Mouse (Mus musculus) urinary bladder, adult 2 months (tissue): ENCODE data around the gene Phkb. TPM values are rescaled to one million over a fixed set of nuclear protein-coding genes. Genes with fewer than 3 reads are reported as not detected.

Experiments used
- DNase-seq: peaks from one replicate; pipeline ENCODE4 v3.0.0; 2022; ENCODE audit warnings: low spot score
- polyA plus RNA-seq: library from polyadenylated mRNA; depleted of rRNA; stranded (reverse); fragments of >200 nt; gene quantifications from 2 replicates; pipeline ENCODE4 v1.2.3, GENCODE M21; 2012

Gene Phkb
- polyA plus RNA-seq, 1 experiment = 42.9 TPM

DNA sequence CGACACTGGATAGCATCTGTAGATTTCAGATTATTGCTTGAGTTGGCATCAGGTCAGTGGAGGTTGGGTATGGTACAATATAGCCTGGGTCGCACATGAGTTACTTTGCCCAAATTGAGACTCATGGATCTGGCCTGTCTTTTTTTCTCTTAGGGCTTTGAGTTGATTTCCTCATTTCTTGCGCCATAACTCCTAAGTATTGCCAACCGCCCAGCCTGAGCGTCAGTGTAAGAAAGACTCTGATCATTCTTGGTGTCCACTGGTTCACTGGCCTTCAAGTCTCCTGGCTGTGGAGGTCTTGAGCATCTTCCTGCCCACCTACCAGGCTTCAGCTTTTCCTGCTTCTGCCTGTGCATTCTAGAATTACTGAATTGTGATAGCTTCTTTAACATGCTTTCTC is 104.1 kb downstream of the Phkb start:
- no peak for DNase-seq

DNA sequence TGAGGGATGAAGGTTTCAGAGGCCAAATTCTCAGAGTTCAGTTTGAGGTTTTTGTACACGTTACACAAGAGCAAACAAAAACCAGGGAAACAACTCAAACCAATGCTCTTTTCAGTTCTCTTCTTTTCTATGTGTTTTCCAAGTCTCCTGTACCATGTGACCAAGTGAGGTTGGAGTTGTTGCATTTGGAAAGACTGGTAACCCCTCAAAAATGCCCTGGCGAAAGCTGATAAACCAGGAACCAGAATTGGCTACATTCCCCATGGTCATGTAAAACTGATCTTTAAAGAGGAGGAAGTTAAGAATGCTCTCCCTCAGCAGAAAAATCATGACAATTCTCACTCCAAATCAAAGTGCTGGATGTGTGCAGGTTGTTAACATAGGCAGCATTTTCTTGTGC is 117.6 kb downstream of the Phkb start:
- no peak for DNase-seq

DNA sequence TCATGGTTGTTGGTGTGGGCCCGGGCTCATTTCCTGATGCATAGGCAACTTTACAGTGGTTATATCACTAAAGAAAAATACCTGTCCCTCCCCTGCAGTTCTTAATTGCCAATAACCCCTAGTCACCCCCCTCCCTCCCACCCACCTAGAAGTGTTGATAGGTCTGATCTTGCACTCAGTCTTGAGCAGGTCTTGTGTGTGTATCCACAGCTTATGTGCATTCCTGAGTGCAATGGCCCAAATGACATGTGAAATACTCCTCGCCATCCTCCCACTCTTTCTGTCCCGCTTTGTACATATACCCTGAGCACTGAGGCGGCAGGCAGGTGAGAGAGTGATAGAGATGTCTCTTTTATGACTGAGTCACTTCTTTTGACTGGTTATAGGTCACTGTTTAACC is 119.1 kb downstream of the Phkb start:
- DNase-seq = no peak

DNA sequence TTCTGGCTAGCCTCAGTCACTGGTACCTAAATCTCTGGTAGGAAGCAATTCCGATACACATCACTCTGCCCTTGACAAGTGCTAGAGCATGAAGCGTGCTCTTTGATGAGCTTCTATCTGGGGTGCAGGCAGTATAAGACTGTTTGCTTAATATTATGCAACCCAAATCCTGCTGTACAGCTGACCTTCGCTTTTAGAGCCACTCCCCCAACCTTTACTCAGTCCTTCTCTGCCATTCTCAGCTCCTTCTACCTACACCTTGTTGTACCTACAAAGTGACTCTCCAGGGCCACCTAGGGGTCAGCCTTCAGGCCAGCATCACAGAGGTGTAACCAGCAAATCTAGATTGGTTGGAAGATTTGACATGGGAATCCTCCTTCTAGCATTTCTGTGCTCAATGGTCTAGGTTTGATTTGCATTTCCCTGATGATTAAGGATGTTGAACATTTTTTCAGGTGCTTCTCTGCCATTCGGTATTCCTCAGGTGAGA is 136.9 kb downstream of the Phkb start:
- DNase-seq = no peak

DNA sequence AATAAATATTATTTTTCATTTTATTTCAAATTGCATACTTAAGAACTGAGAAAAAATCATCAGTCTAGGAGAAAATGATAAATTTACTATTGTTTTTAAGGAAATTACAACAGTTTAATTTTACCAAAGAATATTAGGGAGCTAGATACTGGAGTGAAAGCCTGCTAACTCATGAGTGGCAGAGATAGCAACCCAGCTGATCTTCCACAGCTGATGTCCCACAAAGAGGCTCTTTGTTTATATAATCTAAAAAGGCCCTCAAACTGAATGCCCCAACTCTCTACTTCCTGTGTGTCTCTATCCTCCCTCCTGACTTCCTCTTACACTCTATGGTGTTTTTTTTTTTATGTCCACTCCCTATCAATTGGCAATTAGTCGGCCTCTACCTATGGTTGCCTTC is 152.2 kb downstream of the Phkb start:
- DNase-seq = no peak

DNA sequence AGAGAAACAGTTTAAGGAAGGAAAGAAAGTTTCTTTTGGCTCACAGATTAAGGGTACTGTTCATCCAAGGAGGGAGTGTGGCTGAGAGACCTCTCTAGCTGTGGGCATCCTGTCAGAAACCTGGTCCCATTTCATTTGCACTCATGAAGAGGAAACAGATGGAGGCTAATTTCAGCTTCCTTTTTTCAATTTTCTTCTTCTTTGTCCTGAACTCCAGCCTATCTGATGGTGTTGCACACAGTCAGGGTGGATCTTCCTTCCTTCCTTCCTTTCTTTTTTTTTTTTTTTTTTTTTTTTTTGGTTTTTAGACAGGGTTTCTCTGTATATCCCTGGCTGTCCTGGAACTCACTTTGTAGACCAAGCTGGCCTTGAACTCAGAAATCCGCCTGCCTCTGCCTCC is 152.9 kb downstream of the Phkb start:
- no peak for DNase-seq

DNA sequence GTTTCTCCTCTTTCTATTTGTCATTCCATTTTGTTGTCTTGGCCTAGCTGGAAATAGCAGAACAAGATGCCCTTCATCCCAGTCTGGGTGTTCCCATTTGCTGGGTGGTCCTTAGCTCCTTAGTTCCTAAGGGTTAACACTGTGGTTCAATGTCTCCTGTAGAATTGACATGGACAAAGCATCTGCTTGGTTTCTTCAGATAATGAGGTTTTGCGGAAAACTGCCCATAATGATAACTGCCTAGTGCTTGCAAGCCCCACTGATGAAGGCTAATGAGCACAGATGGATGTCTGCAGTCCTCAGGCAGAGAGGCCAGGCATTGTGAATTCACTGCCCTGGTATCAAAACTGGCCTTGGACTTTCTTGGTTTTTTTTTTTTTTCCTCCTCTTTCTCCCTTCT is 155.2 kb downstream of the Phkb start:
- no peak for DNase-seq

DNA sequence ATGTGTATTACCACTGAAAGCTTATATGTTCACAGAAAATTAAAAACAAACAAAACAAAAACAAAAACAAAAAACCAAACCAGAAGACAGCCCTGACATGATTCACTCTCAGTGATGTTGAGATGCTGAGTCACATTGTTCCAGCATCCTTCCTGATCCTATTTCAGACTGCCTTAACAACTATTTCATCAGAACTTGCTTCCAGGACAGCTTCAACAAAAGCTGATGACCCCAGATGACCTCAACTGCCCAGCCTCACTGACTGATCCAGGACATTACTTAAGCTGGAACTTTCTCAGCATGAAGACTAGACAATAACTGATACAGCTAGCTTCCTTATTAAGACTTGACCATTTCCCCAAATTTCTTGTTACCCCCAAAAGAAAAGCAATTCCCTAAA is 165.7 kb downstream of the Phkb start:
- no peak for DNase-seq

DNA sequence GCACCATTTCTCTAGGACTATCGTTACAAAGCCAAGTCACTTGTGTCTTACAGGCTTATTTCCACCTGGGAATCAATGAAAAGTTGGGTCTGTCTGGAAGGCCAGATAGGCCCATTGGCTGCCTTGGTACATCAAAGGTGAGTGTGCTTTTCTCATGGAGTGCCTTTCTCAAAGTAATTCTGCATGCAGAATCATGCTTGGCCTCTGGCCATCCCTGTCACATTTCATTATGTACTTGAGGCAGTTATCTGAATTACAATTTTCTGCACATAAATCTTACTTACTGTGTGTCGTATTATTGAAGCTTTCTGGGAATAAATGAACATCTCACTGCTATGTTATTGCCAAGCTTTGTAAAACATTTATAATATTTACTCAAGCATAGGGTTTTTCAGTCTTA is 176.0 kb downstream of the Phkb start:
- no peak for DNase-seq

DNA sequence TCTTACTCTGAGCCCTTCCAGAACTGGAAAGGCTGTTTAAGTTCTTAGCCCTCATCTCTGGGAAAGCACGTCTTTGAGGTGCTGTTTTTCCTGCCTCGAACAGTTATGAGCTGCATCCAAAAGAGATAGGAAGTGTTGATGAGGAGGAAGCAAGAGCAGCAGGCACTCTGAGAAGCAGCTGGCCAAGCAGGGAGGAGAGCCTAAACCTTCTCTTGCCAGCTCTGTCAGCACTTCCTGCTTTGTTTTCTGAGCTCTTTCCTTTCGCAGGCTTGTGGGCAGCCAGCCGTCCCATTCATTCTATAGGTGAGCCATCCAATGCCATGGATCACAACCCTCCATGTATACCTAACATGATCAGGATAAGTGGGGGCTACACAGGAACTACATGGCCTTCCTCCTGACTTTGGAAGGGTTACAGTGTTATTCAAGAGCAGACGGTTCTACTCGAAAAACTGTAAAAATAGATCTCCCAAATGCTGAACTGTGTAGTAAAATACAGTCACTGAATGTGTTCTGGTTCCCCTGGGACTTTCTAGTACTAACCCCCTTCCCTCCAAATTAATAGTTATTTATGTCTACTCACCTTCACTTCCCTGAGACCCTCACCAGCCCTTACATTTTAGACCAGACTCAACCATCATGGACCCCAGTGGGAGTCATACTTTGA is 188.0 kb downstream of the Phkb start:
- DNase-seq = no peak

DNA sequence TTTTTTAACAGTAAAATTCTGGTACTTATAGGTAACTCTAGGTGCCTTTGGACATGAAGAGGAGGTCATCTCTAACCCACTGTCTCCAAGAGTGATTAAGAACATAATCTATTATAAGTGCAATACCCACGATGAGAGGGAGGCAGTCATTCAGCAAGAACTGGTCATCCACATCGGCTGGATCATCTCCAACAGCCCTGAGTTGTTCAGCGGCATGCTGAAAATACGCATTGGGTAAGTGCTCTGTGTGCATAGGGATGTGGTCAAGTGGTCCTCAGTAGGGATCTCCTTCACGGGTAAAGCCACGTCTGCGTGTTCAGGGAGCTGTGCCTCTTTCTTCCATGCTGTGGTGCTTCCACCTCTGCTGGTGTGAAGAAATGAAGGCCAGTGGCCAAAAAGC is 188.7 kb downstream of the Phkb start:
- DNase-seq = no peak

DNA sequence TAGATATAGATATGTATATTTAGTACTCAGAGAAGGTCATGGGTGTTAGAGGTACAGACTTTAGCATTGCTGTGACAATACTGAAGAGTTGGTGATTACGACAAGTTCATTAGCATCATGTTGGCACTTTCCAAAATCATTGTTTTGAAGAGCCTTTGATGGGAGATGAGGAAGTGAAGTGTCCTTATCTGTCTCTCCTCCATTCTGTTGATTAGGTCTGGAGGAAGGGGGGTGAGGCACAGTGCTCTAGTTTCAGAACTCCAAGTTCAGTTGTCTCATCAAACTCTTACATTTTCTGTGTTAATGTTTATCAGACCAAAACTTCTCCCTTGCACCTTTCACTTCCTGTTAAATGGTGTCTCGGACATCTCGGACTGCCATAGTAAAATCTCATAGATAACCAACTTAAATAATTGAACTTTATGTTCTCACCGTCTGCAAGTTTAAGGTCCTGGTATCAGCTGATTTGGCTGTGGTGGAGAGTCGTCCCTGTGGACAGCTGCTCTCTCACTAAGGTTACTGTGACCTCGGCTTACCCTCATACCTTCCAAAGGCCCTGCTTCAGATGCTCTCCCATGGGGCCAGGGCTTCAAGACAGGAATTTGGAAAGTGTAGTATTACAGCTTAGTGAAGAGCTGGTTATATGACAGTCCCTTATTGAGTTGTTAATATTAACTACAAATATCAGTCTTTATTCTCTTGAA is 194.1 kb downstream of the Phkb start:
- no peak for DNase-seq

DNA sequence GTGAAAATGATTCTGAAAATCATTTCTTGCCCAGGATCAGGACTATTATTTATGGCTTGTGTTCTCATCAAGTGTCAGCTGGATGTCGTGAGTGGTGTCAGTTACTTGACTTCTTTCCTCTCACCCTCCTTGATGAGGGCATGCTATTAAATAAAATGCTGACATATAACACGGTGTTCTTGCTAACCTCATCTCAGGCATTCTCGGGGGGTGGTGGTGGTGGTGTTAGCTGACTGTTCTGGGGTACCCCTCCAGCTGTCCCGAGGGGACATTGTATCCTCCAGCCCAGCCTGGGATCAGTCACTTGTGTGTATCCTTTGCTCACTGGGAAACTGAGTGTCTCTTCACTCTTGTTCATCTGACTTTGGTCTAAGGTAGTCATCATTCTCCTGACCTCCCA is 194.6 kb downstream of the Phkb start:
- DNase-seq = no peak

DNA sequence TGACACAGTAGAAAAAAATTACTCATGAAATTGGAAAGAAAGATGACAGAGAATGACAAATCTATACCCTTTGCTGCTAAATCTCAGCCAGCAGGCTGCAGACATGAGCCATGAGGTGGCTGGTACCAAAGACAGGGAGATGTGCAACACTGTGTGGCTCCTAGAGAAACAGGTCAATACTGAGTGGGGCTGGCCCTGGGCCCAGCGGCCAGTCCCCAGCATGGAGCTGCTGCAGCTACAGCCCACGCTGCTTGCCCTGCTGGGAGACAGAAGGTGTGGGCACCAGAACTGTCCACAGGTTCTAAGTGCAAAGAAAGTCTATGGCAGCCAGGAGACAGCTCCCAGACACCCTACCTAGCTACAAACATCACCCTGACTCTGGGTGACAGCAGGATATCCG is 197.7 kb downstream of the Phkb start:
- no peak for DNase-seq

DNA sequence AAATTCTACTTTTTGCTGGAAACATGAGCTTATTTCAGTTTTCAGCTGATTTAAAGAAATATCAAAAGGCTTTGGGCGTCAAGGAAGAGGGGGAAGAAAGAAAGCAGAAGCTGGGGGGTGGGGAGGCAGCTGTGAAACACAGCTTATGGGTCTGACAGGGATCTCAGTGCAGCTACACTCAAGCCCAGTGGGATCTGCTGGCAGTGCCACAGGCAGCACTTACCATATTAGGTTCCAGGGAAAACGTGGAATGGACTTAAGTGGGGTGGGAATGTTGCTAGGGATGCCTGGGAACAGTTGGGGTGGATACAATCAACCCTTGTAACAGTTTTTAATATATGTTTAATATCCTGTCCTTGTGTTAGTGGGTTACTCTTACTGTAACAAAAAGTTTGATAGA is 201.3 kb downstream of the Phkb start:
- DNase-seq = no peak

DNA sequence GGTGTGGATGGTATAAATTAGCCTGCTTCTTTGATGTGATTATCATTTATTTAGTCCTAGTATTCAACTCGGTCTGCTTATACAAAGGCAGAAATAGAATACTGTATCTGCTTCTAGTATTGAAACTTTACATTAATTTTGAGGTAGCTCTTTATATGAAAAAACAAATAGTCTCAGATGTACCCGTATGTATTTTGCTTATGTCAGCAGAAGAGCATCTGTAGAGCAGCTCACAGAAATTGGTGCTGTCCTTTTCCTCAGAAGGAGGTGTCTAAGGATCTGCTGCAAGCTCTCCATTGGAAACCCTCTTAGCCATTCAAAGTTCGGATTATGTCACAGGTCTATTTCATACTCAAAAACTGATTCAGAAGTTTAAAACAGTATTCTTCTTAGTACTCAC is 210.1 kb downstream of the Phkb start:
- DNase-seq = no peak

DNA sequence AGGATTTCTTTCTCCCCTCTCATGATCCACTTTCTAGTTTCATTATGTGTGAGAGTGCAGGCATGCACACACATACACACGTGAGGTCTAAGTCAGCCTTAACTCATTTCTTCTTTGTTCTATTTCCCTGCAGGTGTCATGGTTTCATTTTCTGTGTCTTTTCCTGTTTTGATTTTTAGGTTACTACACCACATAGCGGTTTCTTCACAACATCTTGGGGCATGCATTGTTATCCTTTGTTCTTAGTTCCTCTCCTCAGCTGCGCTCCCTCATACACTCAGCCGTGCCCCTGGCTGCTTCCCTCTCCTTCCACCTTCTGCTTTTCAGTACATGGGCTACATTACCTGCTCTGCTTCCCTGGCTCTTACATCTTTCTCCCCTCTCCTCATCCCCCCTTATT is 211.2 kb downstream of the Phkb start:
- DNase-seq = no peak

DNA sequence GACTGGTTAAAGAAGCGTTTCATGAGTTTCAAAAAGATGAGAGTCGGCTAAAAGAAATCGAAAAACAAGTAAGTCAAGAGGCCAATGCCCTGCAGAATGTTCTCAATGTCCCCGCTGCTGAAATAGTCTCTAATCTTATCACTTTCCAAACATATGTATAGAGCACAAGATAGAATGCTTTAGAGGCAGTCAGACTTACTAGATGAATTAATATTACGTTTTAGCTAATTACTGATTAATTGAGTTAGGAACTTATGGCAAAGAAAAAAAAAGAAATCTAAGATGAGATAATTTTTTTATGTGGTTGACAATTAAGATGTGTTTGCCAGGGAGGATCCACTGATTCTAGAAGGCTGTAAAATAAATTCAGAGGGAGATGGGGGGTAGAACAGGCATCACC is 217.9 kb downstream of the Phkb start:
- DNase-seq = no peak

DNA sequence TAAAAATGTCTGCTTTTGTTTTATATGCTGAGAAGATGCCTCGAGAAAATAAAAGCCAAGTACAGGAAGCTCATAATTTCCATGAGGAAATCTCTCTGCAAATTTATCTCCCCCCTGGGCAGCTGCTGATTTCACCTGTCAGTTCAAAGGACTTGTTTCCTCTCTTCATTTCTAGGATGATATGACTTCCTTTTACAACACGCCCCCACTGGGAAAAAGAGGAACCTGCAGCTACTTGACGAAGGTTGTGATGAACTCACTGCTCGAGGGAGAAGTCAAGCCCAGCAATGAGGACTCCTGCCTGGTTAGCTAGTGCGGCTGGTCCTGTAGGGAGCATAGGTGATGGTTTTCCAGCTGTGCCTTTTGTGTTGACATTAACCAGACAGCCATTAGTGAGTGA is 218.4 kb downstream of the Phkb start:
- DNase-seq = no peak

DNA sequence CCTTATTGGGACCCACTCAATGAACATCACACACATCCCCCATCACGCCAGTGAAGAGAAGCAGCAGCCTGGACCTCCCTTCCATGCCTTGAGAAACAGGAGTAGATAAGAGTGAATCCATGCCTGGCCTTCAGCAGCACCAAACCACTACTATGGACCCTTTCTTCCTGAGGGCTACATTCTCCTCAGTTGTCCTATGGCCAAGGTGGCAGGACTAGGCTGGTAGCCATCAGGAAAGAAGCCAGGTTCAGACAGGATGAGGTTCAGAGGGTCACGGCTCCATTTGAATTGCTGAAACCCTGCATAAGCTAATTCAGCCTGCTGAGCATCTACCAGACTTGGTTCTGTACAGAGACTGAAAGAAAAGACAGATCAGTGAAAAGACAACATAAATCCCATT is 222.7 kb downstream of the Phkb start:
- DNase-seq = no peak

DNA sequence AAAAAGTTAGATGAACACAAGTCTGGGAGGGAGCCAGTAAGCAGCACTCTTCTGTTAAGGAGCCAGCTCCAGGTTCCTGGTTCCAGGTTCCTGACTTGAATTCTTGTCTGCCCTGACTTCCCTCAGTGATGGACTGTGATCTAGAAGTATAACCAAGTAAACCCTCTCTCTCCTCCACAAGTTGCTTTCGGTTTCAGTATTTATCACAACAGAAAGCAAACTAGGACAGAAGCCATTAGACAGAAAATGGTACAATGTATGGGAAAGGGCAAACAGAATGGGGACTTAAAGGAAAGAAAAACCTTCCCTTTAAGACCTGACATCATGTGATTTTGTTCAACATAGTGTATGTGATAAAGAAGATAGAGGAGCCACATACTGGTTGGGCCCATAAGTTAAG is 238.7 kb downstream of the Phkb start:
- DNase-seq = no peak

DNA sequence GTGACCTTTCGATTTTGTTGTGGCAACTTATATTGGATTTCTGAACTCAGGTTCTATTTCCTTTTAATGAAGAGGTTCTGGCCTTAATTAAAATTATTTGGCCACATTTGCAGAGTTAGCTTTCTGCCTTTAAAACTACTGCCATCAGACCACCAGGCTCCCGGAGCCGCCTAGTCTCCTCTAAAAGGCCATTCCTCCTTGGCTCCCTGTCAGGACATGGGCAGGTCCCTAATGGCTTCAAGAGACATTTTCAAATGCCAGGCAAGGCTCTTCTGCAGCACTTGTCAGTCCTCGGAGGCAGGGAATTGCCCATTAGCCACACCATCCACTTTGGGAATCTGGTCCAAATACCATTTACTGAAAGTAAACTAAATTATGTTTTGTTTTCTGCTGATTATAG is 242.6 kb downstream of the Phkb start:
- no peak for DNase-seq

DNA sequence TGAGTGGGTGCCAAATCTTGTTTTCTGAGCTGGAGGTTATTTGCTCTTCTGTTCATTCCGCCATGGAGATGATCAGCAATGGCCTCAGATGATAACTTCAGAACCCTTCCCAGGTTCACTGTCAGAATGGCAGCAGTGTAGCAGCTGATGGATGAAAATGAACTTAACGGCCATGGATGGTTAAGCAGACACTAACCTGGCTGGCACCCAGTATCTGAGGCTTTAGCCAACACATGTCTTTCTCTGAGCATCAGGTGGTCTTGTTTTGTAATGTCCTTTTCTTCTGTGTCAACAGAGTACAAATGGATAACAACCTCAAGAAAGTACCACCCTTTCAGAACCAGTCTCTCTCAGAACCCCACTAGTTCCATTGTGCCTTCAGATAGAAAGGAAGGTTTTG is 246.0 kb downstream of the Phkb start:
- DNase-seq = no peak

DNA sequence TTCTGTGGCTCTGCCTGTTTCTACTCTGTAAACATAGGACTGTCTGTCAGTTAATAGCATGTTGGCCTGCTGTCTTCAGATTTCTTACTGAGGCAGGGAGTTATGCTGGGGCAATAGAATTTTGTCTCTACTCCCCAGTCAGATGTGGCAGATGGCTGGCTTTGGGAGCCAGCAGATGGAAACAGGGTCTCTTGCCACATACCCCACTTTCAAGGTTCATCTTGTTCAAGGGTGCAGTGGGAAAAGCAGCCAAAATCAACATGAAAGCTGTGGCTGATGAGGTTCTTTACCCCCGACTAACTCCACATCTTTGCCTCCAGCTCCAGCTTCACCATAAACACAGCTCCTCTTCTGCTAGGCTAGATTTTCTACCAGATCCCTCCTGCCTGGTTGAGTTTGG is 246.7 kb downstream of the Phkb start:
- no peak for DNase-seq
